Mouse (Mus musculus) neural tube, embryonic 13.5 days (tissue): Measurements from ENCODE around the gene Plxnb2. TPM values are rescaled to one million over a fixed set of nuclear protein-coding genes. Genes with fewer than 3 reads are reported as not detected.
A peak's percentile ranks its signal among the peaks of the same experiment; 100 is the strongest.

Experiments used
- ATAC-seq: fragments of 200-750 bp; cut with Nextera tagmentation; 2 replicates; pipeline ENCODE4 v1.8.0; 2017; ENCODE audit warnings: low read depth, mild to moderate bottlenecking, moderate TSS enrichment, moderate library complexity
- H3K27ac ChIP-seq: fragments of 300-500 bp; sonication (generic); replicated peaks from 2 replicates; pipeline ENCODE4 v1.5.1; 2015; ENCODE audit warnings: moderate library complexity, mild to moderate bottlenecking, inconsistent platforms
- H3K27me3 ChIP-seq: fragments of 300-500 bp; sonication (generic); 2 replicates; pipeline ENCODE4 v1.6.1; 2015; ENCODE audit warnings: mild to moderate bottlenecking, inconsistent platforms
- H3K36me3 ChIP-seq: fragments of 300-500 bp; sonication (generic); 2 replicates; pipeline ENCODE4 v1.6.1; 2015; ENCODE audit warnings: mild to moderate bottlenecking, inconsistent platforms
- H3K4me1 ChIP-seq: fragments of 300-500 bp; sonication (generic); replicated peaks from 2 replicates; pipeline ENCODE4 v1.6.1; 2015; ENCODE audit warnings: inconsistent platforms
- H3K4me2 ChIP-seq: fragments of 300-500 bp; sonication (generic); 2 replicates; pipeline ENCODE4 v1.6.1; 2015; ENCODE audit warnings: inconsistent platforms, mild to moderate bottlenecking, moderate library complexity
- H3K4me3 ChIP-seq: fragments of 300-500 bp; sonication (generic); 2 replicates; pipeline ENCODE4 v1.5.1; 2015; ENCODE audit warnings: mild to moderate bottlenecking, inconsistent platforms
- H3K9ac ChIP-seq: fragments of 300-500 bp; sonication (generic); 2 replicates; pipeline ENCODE4 v1.6.1; 2015; ENCODE audit warnings: moderate library complexity, mild to moderate bottlenecking, inconsistent platforms
- H3K9me3 ChIP-seq: fragments of 300-500 bp; sonication (generic); 2 replicates; pipeline ENCODE4 v1.6.1; 2016; ENCODE audit warnings: inconsistent platforms
- WGBS: fragments of 180-500 bp; shearing (Covaris S2); methylation state at CpG from one replicate; pipeline ENCODE4 v1.1.7; 2015; 5-methylcytosine and 5-hydroxymethylcytosine counted together
- polyA plus RNA-seq: library from polyadenylated mRNA; unstranded; fragments of >200 nt; fragmentation: Nextera tagmentation; extraction: Ambion mirVana; gene quantifications from 2 replicates; pipeline ENCODE4 v1.2.1, GENCODE M21; 2015

Gene Plxnb2
- polyA plus RNA-seq, 1 experiment from 2014 or later, result 89.8 TPM

- Histone ChIP-seq H3K27ac (peak overlapping the region; percentile 76), H3K36me3 (peaks cover 55% of the 10 kb centered on the region), H3K4me1 (peaks cover 53% of the 10 kb centered on the region), H3K9me3 (no peaks in the 10 kb centered on the region), H3K9ac (peak overlapping the region; percentile 41; the same call in 1 of the 2 replicates), H3K27me3 (no peaks in the 10 kb centered on the region), H3K4me3 (no peak overlapping the region), H3K4me2 (peak overlapping the region; percentile 5; the same call in 1 of the 2 replicates)
- ATAC-seq, result no peak
- WGBS, result 61% methylated on average over 10 of the region's 10 CpGs
Measured at GRCm38 (mm10) chr15:89168922-89169321, 11.7 kb downstream of the Plxnb2 start.

- H3K9me3 ChIP-seq, result no peaks in the 10 kb centered on the region
Measured at GRCm38 (mm10) chr15:89165478-89165877, 15.1 kb downstream of the Plxnb2 start.

GRCm38 (mm10) chr15:89161397-89161796 is 19.2 kb downstream of the Plxnb2 start:
- no peak overlapping the region for H3K4me3 ChIP-seq
- peaks cover 100% of the 10 kb centered on the region for H3K36me3 ChIP-seq
- no peak overlapping the region for H3K9ac ChIP-seq
- 92% methylated on average over 9 of the region's 9 CpGs for WGBS
- H3K27ac ChIP-seq, result no peak overlapping the region
- no peak overlapping the region for H3K4me2 ChIP-seq
- no peak for ATAC-seq
- no peaks in the 10 kb centered on the region for H3K27me3 ChIP-seq
- no peaks in the 10 kb centered on the region for H3K9me3 ChIP-seq
- H3K4me1 ChIP-seq, result no peaks in the 10 kb centered on the region

More at GRCm38 (mm10) chr15:89165478-89165877, 15.1 kb downstream of the Plxnb2 start:
- Histone ChIP-seq H3K27me3 (no peaks in the 10 kb centered on the region), H3K4me3 (no peak overlapping the region), H3K4me1 (peaks cover 19% of the 10 kb centered on the region), H3K27ac (no peak overlapping the region), H3K9ac (no peak overlapping the region), H3K36me3 (peaks cover 90% of the 10 kb centered on the region), H3K4me2 (no peak overlapping the region)
- ATAC-seq, result no peak
- 90% methylated on average over 12 of the region's 12 CpGs for WGBS

GRCm38 (mm10) chr15:89158516-89158915 is 22.1 kb downstream of the Plxnb2 start:
- H3K36me3 ChIP-seq, result peaks cover 100% of the 10 kb centered on the region
- 95% methylated on average over 16 of the region's 16 CpGs for WGBS
- no peak for ATAC-seq
- H3K9me3 ChIP-seq, result no peaks in the 10 kb centered on the region
- no peaks in the 10 kb centered on the region; the same call in 1 of the 2 replicates for H3K4me1 ChIP-seq
- no peak overlapping the region for H3K4me3 ChIP-seq
- no peaks in the 10 kb centered on the region for H3K27me3 ChIP-seq
- H3K9ac ChIP-seq, result no peak overlapping the region
- H3K27ac ChIP-seq, result no peak overlapping the region
- H3K4me2 ChIP-seq, result no peak overlapping the region

GRCm38 (mm10) chr15:89157954-89158353 is 22.6 kb downstream of the Plxnb2 start:
- no peak overlapping the region for H3K4me2 ChIP-seq
- ATAC-seq, result no peak
- H3K27ac ChIP-seq, result no peak overlapping the region
- H3K9ac ChIP-seq, result no peak overlapping the region
- no peaks in the 10 kb centered on the region; the same call in 1 of the 2 replicates for H3K4me1 ChIP-seq
- no peaks in the 10 kb centered on the region for H3K27me3 ChIP-seq
- peaks cover 98% of the 10 kb centered on the region for H3K36me3 ChIP-seq
- 68% methylated on average over 7 of the region's 7 CpGs for WGBS
- no peaks in the 10 kb centered on the region for H3K9me3 ChIP-seq
- H3K4me3 ChIP-seq, result no peak overlapping the region

GRCm38 (mm10) chr15:89152312-89152711 is 28.3 kb downstream of the Plxnb2 start:
- Histone ChIP-seq H3K4me2 (no peak overlapping the region), H3K9me3 (no peaks in the 10 kb centered on the region), H3K27ac (peak overlapping the region; percentile 73), H3K4me1 (peaks cover 40% of the 10 kb centered on the region), H3K4me3 (no peak overlapping the region), H3K36me3 (peaks cover 41% of the 10 kb centered on the region), H3K9ac (no peak overlapping the region), H3K27me3 (no peaks in the 10 kb centered on the region)
- peak; percentile 40 for ATAC-seq

- Histone ChIP-seq H3K4me1 (peaks cover 54% of the 10 kb centered on the region), H3K9ac (peak overlapping the region; percentile 84), H3K4me2 (peak overlapping the region; percentile 77), H3K4me3 (peak overlapping the region; percentile 67), H3K27ac (peak overlapping the region; percentile 91), H3K27me3 (no peaks in the 10 kb centered on the region), H3K36me3 (peaks cover 29% of the 10 kb centered on the region), H3K9me3 (no peaks in the 10 kb centered on the region)
- no peak for ATAC-seq
- WGBS, result 1% methylated on average over 13 of the region's 13 CpGs
Measured at GRCm38 (mm10) chr15:89150041-89150390, 30.6 kb downstream of the Plxnb2 start.

- H3K9me3 ChIP-seq, result no peaks in the 10 kb centered on the region
- peaks cover 54% of the 10 kb centered on the region for H3K4me1 ChIP-seq
- 1% methylated on average over 60 of the region's 61 CpGs for WGBS
- peak; percentile 57 for ATAC-seq
- H3K36me3 ChIP-seq, result peaks cover 29% of the 10 kb centered on the region
- no peaks in the 10 kb centered on the region for H3K27me3 ChIP-seq
- H3K4me2 ChIP-seq, result peak within 1 kb of the TSS; percentile 77
- H3K27ac ChIP-seq, result peak within 1 kb of the TSS; percentile 91
- peak within 1 kb of the TSS; percentile 67 for H3K4me3 ChIP-seq
- peak within 1 kb of the TSS; percentile 84 for H3K9ac ChIP-seq
Measured at GRCm38 (mm10) chr15:89149271-89150040, 31.1 kb downstream of the Plxnb2 start, which contains the start of gene Mapk11. Mapk11 (minus strand) TSS chr15:89149628.

- peak overlapping the region; percentile 77 for H3K4me2 ChIP-seq
- H3K27ac ChIP-seq, result peak overlapping the region; percentile 91
- H3K4me3 ChIP-seq, result peak overlapping the region; percentile 67
- H3K27me3 ChIP-seq, result no peaks in the 10 kb centered on the region
- peaks cover 28% of the 10 kb centered on the region for H3K36me3 ChIP-seq
- 0 out of 2 replicates have a peak, but pooled peaks have one; percentile 12 for ATAC-seq
- WGBS, result 5% methylated on average over 25 of the region's 25 CpGs
- H3K4me1 ChIP-seq, result peaks cover 54% of the 10 kb centered on the region
- H3K9me3 ChIP-seq, result no peaks in the 10 kb centered on the region
- peak overlapping the region; percentile 84 for H3K9ac ChIP-seq
Measured at GRCm38 (mm10) chr15:89148496-89149270, 31.9 kb downstream of the Plxnb2 start.

GRCm38 (mm10) chr15:89147895-89148294 is 32.7 kb downstream of the Plxnb2 start:
- H3K36me3 ChIP-seq, result peaks cover 31% of the 10 kb centered on the region
- peaks cover 53% of the 10 kb centered on the region for H3K4me1 ChIP-seq
- H3K9ac ChIP-seq, result peak overlapping the region; percentile 84
- H3K27me3 ChIP-seq, result no peaks in the 10 kb centered on the region
- H3K4me3 ChIP-seq, result peak overlapping the region; percentile 67
- H3K4me2 ChIP-seq, result peak overlapping the region; percentile 77
- no peaks in the 10 kb centered on the region for H3K9me3 ChIP-seq
- 42% methylated on average over 4 of the region's 4 CpGs for whole genome bisulfite sequencing
- ATAC-seq, result no peak
- H3K27ac ChIP-seq, result peak overlapping the region; percentile 91; the same call in 1 of the 2 replicates

GRCm38 (mm10) chr15:89147456-89147855 is 33.1 kb downstream of the Plxnb2 start:
- peak overlapping the region; percentile 67 for H3K4me3 ChIP-seq
- H3K4me1 ChIP-seq, result peaks cover 49% of the 10 kb centered on the region
- H3K9ac ChIP-seq, result peak overlapping the region; percentile 84
- ATAC-seq, result no peak
- no peaks in the 10 kb centered on the region for H3K27me3 ChIP-seq
- peaks cover 35% of the 10 kb centered on the region for H3K36me3 ChIP-seq
- no peaks in the 10 kb centered on the region for H3K9me3 ChIP-seq
- peak overlapping the region; percentile 77 for H3K4me2 ChIP-seq
- WGBS, result 22% methylated on average over 10 of the region's 10 CpGs
- H3K27ac ChIP-seq, result 0 out of 2 replicates have a peak overlapping the region, but pooled peaks have one; percentile 28

GRCm38 (mm10) chr15:89147024-89147423 is 33.6 kb downstream of the Plxnb2 start:
- Histone ChIP-seq H3K36me3 (peaks cover 36% of the 10 kb centered on the region), H3K9ac (peak overlapping the region; percentile 84), H3K4me3 (peak overlapping the region; percentile 67), H3K4me2 (peak overlapping the region; percentile 77), H3K27ac (peak overlapping the region; percentile 81), H3K4me1 (peaks cover 45% of the 10 kb centered on the region), H3K9me3 (no peaks in the 10 kb centered on the region), H3K27me3 (no peaks in the 10 kb centered on the region)
- no peak for ATAC-seq
- whole genome bisulfite sequencing, result 15% methylated on average over 15 of the region's 16 CpGs
